Mouse (Mus musculus) spleen, adult 18-20 months (tissue): ENCODE results near the gene Pcyt1a.
"Not testable (repeated sequence)": the region's sequence is repeated elsewhere in the genome, so short reads cannot be mapped to it uniquely, and the experiment has no call there.

Experiments used
- DNase-seq, 2 experiments: peaks; one replicate each; pipeline ENCODE4 v3.0.0; 2022; ENCODE audit warnings: mixed read lengths in 2 of 2

The Pcyt1a gene

DNA sequence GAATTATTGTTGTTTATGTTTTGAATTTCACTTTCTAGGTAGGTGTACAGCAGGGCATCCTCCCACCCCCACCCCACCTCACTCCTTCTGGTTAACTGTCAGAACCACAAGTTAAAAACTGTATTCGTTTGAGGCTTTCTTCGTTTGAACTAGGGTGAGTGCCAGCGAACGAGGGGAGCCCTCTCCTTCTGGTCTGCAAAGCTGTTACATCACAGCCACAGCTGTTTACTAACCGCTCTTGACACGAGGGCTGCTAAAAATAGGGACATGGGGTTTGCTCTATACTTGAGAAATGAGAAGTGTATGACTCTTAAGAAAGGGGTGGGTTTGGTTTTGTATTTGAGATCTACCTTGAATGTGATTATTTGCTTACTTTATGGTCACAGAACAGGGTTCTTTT, 3.3 kb downstream of the Pcyt1a start:
- DNase-seq, result peak in 1 of 2 experiments; percentile 8

DNA sequence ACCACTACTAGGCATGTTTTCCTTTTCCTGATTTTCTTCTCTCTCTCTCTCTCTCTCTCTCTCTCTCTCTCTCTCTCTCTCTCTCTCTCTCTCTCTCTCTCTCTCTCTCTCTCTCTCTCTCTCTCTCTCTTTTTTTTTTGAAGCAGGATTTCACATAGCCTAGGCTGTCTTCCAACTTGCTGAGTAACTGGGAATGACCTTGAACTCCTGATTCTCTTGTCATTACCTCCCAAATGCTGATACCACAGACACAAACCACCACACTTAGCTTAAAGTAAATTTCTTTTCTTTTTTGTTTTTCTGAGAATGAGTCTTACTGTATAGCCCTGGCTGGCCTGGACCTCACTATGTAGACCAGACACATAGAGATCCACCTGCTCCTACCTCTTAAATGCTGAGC, 4.0 kb downstream of the Pcyt1a start:
- DNase-seq, result no peak

DNA sequence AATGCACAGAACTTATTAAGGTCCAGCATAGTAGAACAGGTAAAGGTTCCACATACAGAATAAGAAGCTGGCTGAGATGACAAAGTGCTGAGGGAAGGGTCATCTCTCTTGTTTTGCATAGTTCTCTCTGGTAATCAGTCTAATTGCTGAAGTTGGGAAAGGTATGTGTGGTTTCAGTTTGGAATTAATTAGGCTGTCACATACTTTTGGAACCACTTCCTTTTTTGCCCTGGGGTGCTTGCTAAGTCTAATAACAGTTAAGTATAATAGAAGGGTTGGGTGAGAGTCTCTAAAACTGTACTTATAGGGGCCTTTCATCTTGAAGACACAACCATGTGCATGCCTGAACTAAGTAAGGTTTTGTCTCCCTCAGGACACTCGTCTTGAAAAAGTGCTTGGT, 5.9 kb downstream of the Pcyt1a start:
- no peak for DNase-seq

DNA sequence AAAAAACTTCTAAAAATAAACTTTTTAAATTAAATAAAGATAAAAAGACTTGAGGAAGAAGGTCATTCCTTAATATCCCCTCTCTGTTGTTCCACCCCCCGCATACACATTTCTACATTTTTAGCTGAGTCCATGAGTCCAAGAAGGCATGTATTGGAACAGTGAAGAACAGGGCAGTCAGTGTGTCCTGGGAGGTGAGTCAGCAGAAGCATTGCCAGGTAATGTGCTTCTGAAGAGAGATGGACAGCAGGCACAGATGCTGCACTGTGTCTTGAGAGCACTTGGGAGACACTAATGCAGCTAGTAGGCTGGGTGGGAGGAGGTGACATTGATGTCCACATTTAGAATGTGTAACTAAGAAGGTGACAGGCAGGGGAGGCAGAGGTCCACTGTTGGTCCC, 6.5 kb downstream of the Pcyt1a start:
- no peak for DNase-seq

DNA sequence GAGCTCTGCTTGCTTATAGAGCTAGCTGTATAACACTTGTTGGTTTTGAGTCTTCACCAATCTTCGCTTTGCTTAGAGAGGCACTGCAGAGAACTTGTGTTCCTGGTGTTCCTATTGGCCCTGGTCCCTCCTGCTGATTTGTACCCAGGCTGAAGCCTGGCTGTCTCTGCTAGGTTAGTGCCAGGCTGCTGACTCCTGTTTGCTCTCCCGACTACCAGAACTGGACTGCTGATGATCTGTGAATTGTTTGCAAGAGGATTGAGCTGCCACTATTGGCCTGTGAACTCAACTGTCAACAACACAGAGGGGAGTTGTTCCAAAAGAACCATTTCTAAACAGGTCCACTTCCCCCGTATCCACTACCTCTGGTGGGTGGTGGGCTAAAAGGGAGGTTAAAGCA, 10.7 kb downstream of the Pcyt1a start:
- DNase-seq, result no peak

DNA sequence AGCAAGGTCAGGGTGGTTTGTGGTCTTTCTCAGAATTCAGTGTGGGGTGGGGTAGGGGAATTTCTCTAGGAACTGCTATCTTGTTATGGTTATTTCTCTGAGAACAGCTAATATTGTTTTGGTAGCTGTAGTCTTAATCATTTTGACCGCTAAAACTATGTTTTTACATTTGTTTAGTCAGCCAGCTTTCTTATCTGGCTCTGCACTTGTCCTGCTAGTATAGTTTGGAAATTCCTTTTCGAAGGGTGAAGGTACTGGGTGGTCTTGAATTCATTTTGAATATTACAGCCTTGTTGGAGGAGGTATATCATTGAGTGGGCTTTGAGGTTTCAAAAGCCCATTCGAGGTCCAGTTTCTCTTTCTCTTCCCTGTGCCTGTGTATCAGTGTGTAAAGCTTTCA, 13.9 kb downstream of the Pcyt1a start:
- not testable (repeated sequence) for DNase-seq

DNA sequence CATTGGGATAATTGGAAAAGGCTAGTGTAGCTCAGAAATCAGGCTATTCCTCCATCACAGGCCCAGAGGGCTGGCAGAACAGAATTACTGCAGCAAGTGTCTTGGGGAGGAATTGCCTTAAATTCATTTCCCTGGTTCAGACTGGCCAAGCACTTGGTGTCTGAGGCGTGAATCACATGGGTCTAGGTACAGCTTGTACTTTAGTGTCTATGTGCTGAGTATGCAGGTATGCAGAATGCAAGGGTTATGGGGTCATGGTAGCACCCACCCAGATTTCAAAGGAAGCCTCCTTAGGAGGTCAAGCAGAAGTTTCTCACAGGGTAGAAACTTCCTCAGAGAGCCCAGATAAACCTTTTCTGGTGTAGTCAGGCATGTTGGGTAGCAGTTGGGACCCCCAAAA, 14.8 kb downstream of the Pcyt1a start:
- no peak for DNase-seq

DNA sequence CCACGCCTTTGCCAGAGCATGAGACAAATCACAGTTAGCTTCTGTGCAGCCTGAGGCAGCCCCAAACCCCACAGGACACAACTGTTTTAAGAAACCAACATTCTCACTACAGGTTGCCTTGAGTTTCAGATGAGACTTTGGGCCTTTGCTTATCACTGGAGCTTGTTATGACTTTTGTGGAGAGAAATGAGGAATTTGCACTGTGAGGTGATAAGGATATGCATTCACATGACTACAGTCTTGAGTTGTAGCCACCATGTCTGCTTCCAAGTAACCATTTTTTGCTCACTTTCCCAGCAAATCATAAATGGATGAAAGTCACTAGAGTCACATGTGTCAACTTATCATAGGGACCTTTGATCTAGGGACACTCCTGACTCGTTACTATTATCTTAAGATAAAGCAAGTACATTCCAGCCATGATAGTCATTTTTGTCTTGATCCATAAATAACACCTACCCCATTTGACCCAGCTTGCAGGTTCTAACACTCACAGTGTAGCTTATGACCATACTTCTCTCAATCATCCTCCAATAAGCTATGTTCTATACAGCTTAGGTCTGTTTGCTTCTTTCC, 15.9 kb downstream of the Pcyt1a start:
- DNase-seq, result no peak

DNA sequence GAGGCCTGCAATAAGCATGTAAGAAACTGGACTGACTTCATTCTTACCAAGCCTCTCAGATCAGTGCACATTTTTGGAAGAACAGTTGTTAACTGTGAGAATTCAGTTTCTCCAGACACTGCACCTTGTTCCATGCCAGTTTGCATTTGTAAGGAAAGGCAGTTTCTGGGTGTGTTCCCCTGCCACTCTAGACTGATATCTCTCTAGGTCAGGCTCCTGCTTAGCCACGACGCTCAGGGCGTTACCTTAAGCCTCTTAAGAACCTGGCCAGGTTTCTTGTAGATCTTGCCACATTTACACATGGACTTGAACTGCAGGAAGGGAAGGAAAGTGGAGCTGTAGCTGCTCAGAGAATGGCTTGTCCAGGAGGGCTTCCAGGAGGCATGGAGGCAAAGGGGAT, 18.9 kb downstream of the Pcyt1a start:
- DNase-seq, result no peak

DNA sequence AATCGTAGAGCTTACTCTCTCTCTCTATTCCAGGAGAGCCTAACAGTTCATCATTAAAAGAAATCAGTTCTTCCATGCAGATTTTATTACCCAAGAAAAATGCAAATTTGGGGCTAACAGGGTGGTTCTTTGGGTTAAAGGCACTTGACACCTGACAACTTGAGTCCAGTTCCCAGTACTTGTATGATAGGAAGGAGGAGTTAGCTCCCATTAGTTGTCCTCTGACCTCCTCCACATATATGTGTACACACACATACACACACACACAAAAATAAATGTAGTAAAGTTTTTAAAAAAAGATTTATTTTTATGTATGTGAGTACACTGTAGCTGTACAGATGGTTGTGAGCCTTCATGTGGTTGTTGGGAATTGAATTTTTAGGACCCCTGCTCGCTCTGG, 19.4 kb downstream of the Pcyt1a start:
- DNase-seq, result no peak

DNA sequence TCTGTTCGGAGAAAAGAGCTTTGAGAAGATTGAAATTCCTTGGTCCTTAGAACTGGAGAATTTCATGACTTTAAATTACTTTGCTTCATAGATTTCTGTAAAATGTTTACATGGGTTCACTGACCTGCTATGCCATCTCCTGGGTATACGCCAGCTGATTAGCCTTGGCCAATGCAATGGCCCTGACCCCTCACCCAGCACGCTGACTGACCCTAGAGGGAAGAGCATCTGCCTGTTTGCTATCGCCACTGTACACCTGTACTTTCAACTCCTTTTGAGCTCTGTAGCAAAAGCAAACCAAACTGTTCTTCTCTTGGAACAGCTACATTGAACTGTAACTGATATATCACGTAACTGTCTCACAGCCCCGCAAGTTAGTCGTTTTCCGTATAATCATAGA, 22.4 kb downstream of the Pcyt1a start:
- DNase-seq, result no peak

DNA sequence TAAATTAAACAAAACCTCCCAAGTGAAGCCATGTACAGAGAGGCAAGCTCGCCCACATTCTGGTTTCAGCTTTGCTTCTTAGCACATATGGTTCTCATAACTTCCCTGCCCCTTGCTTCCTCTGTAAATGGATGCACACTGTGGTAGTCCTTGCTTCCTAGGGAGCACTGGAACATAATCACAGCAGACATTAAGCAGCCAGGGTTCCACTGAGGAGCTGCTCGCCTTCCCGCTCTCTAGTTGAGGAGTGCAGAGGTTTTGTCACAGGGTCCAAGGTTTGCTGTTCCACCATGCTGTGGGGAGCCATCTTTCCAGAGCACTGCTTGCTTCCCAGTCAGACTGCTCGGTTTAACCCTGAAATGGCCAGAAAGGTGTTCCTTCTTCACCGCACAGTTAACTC, 23.9 kb downstream of the Pcyt1a start:
- no peak for DNase-seq

DNA sequence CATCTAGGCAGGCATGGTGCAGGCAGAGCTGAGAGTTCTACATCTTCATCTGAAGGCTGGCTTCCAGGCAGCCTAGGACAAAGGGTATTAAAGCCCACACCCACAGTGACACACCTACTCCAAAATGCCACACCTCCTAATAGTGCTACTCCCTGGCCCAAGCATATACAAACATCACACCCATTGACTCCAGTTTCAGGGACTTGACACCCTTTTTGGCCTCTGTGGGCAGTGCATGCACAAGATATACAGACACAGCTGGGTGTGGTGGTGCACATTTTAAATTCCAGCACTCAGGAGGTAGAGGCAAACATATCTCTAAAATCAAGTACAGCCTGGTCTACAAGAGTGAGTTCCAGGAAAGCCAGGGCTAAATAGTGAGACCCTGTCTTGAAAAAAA, 25.4 kb downstream of the Pcyt1a start:
- DNase-seq, result no peak

DNA sequence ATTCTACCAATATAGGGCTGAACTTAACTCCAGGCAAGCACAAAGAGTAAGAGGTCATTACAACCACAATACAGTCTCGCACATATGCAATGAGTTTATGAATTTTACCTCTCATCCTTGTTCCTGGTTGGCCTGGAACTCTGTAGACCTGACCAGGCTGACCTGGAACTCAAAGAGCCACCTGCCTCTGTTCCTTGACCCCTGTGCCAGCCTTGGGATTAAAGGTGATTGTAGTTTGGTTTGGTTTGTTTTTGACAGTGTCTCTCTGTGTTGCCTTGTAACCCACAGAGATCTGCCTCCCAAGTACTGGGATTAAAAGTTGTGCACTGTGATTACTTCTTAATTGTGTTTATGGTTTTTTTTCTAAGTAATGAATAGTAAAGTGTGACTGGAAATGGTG, 26.0 kb downstream of the Pcyt1a start:
- DNase-seq, result no peak

DNA sequence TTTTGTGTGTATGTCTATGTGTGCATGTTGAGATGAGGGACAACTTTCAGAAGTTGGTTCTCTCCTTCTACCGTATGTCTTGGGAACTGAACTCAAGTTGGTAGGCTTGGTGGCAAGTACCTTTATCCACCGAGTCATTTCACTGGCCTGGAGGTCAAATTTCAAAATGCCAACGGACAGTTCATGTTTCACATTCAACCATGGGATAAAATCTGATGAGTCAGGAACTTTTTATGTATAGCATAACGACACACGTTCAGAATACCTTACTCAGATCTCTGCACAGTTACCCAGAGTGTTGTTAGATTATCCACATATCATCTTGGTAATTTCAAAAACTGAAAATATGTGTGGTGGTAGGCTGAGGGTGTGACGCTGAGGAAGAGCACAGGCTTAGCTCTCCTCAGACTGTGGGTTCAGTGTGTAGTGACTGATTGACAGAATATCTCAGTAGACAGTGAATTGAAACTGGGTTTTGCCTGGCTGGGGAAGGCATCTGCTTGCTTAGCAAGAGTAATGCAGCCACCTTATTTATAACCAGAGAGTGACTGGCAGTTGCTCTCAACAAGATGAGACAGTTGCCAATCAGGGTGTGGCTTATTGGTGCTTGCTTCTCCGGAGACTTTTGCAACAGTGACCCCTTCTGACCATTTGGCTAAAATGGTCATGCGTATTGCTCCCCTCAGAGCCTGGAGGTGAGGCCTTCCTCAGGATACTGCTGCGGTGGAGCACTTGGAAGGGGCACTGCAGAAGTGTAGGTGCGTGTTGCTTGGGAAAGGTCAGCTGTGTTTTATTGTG, 27.1 kb downstream of the Pcyt1a start:
- peak in 1 of 2 experiments; percentile 21 for DNase-seq

DNA sequence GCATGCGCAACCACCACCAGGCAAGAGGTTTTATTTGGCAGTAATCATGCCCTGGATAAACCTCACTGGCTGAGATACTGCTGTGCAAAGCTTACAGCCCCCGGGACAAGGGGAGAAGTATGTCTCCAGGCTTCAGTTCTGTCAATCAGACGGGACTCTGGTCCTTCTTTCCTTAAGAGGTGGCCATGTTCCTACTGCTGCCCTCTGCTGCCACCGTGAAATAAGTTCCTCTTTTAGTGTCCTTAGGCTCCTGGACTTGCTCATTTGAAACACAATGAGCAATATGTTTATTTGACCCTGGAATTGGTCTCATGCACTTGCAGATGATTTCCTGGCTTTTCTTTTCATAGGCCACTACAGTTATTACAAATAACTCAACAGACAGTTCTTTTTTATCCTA, 29.8 kb downstream of the Pcyt1a start:
- DNase-seq, result no peak

DNA sequence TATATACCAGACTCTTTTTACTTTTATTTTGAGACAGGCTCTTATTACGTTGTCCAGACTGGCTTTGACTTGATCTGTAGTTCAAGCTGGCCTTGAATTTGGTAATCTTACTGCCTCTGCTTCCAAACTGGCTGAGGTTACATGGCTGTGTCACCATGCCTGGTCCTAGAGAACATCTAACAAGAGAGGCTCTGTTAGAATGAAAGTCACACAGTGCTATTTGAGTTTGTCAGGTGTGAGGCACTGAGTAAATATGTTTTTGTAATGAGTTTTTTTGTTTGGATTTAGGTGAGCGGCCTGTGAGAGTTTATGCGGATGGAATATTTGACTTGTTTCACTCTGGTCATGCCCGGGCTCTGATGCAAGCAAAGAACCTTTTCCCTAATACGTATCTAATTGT, 31.0 kb downstream of the Pcyt1a start:
- no peak for DNase-seq

DNA sequence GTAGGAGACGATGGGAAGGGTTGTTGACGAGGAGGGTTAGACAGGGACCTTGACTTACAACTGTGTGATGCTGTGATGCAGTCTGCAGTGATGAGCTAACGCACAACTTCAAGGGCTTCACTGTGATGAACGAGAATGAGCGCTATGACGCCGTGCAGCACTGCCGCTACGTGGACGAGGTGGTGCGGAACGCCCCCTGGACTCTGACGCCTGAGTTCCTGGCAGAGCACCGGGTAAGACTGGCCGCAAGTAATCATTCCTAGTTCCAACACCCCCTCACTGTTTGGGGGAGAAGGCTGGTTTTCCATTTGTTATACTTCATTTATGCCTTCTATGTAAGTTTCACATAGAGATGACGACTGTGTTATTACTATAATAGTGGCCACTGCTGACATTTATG, 32.2 kb downstream of the Pcyt1a start:
- DNase-seq, result no peak

DNA sequence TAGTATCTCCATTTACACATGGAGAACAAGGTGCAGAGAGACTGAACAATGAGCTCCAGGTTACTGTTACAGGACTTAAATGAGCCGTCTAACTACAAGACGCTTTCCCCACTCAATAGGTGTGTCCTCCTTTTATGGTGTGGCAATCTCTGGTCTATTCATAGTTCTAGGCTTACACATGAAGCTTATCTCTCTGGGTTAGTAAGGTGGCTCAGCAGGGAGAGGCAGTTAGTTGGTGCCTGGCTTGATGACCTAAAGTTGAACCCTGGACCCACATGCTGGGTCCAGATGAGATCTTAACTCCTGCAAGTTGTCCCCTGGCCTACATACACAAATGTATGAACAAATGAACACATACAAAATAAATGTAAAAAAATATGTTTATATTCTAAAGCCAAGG, 32.7 kb downstream of the Pcyt1a start:
- no peak for DNase-seq

DNA sequence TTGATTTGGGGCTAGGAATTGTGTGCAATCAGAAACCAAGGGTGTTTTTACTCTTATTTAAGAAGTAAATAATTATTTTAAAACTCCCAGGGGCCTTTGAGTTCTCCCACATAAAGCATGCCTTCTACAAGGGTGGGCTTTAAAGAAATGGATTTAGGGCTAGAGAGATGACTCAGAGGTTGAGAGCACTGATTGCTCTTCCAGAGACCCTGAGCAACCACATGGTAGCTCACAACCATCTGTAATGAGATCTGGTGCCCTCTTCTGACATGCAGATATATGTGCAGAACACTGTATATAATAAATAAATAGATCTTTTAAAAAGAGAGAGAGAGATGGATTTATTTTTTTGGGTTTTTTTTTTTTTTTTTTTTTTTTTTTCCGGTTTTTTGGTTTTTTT, 34.2 kb downstream of the Pcyt1a start:
- no peak for DNase-seq

DNA sequence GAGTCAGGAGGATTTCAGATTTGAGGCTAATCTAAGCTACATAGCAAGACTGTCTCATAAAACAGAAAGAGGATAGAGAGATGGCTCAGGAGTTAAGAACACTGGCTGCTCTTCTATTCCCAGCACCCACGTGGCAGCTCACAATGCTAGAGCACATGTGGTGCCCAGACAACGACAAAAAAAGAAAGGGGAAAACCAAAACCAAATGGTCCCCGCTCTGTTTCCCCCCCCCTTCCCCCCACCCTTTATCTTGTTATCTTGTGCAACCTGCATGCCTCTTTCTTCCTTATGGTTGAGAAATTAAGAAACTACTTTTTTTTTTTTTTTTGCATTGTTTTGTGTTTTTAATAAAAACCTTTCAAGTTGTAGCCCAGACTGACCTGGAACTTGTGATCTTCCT, 37.8 kb downstream of the Pcyt1a start:
- DNase-seq, result no peak

DNA sequence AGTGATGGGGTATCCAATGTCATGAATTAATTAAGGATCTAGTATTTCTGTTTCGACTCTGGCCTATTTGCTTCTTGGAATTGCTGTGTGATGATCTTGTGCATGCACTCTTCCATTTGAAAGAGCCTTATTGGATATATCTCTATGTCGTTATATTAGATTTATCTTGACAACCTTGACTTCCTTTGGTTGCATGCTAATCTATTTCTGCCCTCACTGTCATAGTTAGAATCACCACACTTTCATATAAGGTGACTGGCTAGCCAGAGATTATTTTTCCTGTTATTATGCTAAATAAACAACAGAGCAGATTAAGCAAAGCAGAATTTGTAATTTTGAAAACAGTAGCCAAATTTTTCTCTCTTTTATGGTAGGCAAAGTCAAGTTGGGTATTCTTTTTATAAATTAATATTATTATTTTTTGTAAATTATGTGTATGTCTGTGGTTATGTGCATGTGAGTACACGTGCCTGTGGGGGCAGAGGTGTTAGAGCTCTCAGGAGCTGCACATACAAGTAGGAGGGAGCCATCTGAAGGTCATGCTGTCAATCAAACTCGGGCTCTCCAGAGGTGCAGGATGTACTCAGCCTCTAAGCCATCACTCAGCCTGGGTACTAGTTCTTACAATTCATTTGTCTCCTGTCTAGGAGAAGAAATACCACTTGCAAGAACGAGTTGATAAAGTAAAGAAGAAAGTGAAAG, 38.8 kb downstream of the Pcyt1a start:
- DNase-seq, result no peak

DNA sequence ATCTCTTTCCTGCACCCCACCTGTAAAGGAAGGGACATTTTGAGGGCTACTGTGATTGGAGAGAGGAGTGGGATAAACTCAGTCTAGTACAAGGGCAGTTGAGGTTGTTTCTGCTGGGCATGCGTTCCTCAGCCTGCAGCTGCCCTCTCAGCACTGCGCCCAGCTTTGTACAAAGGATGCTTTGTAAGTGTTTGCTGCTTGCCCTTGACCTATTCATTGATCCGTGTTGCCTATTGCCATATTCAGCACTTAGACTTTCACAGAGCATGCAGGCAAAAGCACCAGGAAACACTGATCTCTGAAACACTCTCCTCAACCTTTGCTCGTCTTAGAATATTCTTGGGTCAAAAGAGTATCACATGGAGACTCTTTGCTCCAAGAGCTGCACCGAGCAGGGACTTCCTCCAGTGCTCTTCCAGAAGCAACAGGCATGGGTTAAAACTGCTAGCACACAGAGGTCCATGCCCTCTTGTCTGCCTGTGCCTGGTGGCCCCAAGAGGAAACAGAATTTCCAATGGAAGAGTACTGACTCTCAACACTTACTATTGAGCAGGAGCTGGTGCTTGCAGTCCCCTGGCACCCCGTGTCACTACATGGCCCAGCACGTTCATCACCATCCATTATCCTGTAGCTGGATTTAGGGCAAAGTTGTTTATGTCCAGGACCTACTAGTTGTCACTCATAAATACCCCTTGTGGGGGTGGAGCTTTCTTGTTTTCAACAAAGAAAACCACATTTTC, 41.7 kb downstream of the Pcyt1a start:
- DNase-seq, result no peak

DNA sequence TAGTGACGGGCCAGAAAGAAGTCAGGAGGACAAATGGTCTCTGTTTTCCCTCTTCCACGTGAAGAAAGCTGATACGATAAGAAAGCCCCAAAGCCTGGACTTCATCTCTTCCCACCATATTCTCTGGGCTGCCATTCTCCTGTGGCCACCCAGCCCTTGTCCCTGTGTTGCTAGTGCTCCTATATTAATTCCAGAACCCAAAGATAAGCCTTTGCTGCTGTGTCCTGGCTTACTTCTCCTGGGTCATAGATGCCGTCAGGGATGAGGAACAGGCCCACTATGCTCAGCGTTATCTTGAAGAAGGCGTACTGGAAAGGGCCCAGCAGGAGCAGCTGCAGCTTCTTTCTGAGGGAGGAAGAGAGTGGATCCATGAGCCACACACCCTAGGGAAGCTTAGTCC, 46.6 kb downstream of the Pcyt1a start:
- DNase-seq, result no peak
